ENCODE assay signal across 28 mouse cellular contexts in the genomic region with DNA sequence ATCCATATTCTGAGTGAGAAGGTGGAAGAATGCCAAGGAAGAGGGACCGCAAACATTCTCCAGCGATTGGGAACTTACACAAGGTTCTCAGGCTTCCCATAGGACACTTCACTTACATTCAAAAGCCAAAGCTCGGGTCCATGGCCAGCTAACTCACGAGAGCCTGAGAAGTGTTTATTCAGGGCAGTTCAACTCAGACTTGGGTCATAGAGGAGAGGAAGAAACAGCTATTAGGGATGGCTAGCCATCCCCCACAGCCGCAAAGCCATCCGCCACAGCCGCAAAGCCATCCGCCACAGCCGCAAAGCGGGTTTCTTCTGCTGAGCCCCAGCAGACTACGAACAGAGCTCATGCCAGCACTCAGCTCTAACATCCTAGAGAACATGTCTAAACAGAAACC. TPM values are rescaled to one million over a fixed set of nuclear protein-coding genes. Genes with fewer than 3 reads are reported as not detected.
A peak's percentile ranks its signal among the peaks of the same experiment; 100 is the strongest.
DNase-seq lines count a peak whose midpoint lies in the region; ATAC-seq and TF ChIP-seq lines count a peak whose summit lies in the region.
"Had no signal": no experiment of that assay in that cellular context is flagged by ENCODE, and none has a peak within 500 bp of the region (broad histone marks: within the 10 kb centered on the region; RNA-seq: fewer than 3 reads in every experiment).

No protein-coding gene starts in this region.

- H3K4me1 ChIP-seq in E14TG2a.4 (replicated peaks; ENCODE audit: low read depth, low read length), result peaks cover 41% of the 10 kb centered on the region
- H3K4me1 ChIP-seq in lung, adult 2 months (ENCODE audit: control insufficient read depth, insufficient read depth, low read length), result no peaks in the 10 kb centered on the region
- no peaks in the 10 kb centered on the region for H3K4me1 ChIP-seq in hindbrain, embryonic 14.5 days (replicated peaks; ENCODE audit: control insufficient read depth, insufficient read depth, low read length)
- H3K4me1 ChIP-seq: embryonic facial prominence, embryonic 13.5 days; hindbrain, embryonic 12.5 days; limb, embryonic 15.5 days; neural tube, embryonic 15.5 days had no signal

- no peak for TF ChIP-seq POLR2A in lung, adult 2 months (IDR thresholded peaks at IDR 0.05; ENCODE audit: borderline replicate concordance, extremely low read depth, low read depth, low read length)

- no peaks in the 10 kb centered on the region for H3K27me3 ChIP-seq in E14TG2a.4 (ENCODE audit: insufficient read depth, low read length)
- no peaks in the 10 kb centered on the region for H3K27me3 ChIP-seq in hindbrain, embryonic 14.5 days (ENCODE audit: control insufficient read depth, insufficient read depth, low read length)
- H3K27me3 ChIP-seq: CH12.LX; embryonic facial prominence, embryonic 13.5 days; forebrain, embryonic 15.5 days; hindbrain, embryonic 12.5 days; limb, embryonic 15.5 days; neural tube, embryonic 15.5 days; Patski had no signal

- no peaks in the 10 kb centered on the region for H3K9me3 ChIP-seq in E14TG2a.4 (ENCODE audit: low read length)
- H3K9me3 ChIP-seq in hindbrain, embryonic 14.5 days (ENCODE audit: control insufficient read depth, low read length), result no peaks in the 10 kb centered on the region
- H3K9me3 ChIP-seq: embryonic facial prominence, embryonic 13.5 days; forebrain, embryonic 15.5 days; hindbrain, embryonic 12.5 days; limb, embryonic 15.5 days; neural tube, embryonic 15.5 days had no signal

- no peaks in the 10 kb centered on the region for H3K36me3 ChIP-seq in E14TG2a.4 (ENCODE audit: insufficient read depth, low read length)
- H3K36me3 ChIP-seq in hindbrain, embryonic 14.5 days (replicated peaks; ENCODE audit: control insufficient read depth, insufficient read depth), result no peaks in the 10 kb centered on the region
- H3K36me3 ChIP-seq: embryonic facial prominence, embryonic 13.5 days; forebrain, embryonic 15.5 days; hindbrain, embryonic 12.5 days; limb, embryonic 15.5 days; neural tube, embryonic 15.5 days had no signal

- no peak for TF ChIP-seq CTCF in E14TG2a.4 (conservative IDR thresholded peaks at IDR 0.05; ENCODE audit: low read length)
- no peak for TF ChIP-seq CTCF in lung, adult 2 months (IDR thresholded peaks at IDR 0.05; ENCODE audit: insufficient read depth, low read length)

- no peak overlapping the region for H3K27ac ChIP-seq in hindbrain, embryonic 14.5 days
- H3K27ac ChIP-seq: embryonic facial prominence, embryonic 13.5 days; forebrain, embryonic 15.5 days; hindbrain, embryonic 12.5 days; left cerebral cortex, adult 2 months; limb, embryonic 15.5 days; liver, embryonic 14.5 days; neural tube, embryonic 15.5 days; stomach, postnatal 0 days had no signal

- no peak for ATAC-seq in hindbrain, embryonic 14.5 days (ENCODE audit: low FRiP score)
- ATAC-seq: activated CD4-positive, CD25-positive, alpha-beta regulatory T cell, adult 4 months; forebrain, embryonic 15.5 days; Patski had no signal

- peak; percentile 70 for DNase-seq in ES-CJ7 (ENCODE audit: low read depth, low spot score)
- peak; percentile 16 for DNase-seq in lung, adult 2 months
- peak; percentile 49 for DNase-seq in lung, postnatal 25 days (ENCODE audit: low spot score)
- DNase-seq in MN1 (ENCODE audit: low spot score), result no peak
- no peak for DNase-seq in right cerebral cortex, adult 18-20 months
- no peak for DNase-seq in hindbrain, embryonic 14.5 days (ENCODE audit: low spot score)
- DNase-seq: adrenal gland, adult 8-10 months; B cell, adult 2 months; cerebellum, adult 18-20 months; cerebellum, postnatal 14 days; kidney, adult 11 months; layer of hippocampus, adult 9-11 months; left cerebral cortex, postnatal 4 days; thymus, adult 2 months had no signal

- H3K9ac ChIP-seq in hindbrain, embryonic 14.5 days, result no peak overlapping the region
- H3K9ac ChIP-seq: embryonic facial prominence, embryonic 13.5 days; forebrain, embryonic 15.5 days; hindbrain, embryonic 12.5 days; limb, embryonic 15.5 days; liver, embryonic 14.5 days; neural tube, embryonic 15.5 days had no signal

- WGBS in lung, adult 2 months, result 66% methylated on average over 11 of the region's 11 CpGs
- 86% methylated on average over 11 of the region's 11 CpGs for WGBS in hindbrain, embryonic 14.5 days

- peak overlapping the region; percentile 63 for H3K4me3 ChIP-seq in E14TG2a.4 (replicated peaks; ENCODE audit: low read length)
- H3K4me3 ChIP-seq in lung, adult 2 months (replicated peaks; ENCODE audit: extremely low read depth, low read depth, low read length), result peak overlapping the region; percentile 3
- H3K4me3 ChIP-seq in hindbrain, embryonic 14.5 days (replicated peaks; ENCODE audit: low read length), result no peak overlapping the region
- H3K4me3 ChIP-seq: embryonic facial prominence, embryonic 13.5 days; forebrain, embryonic 15.5 days; hindbrain, embryonic 12.5 days; left cerebral cortex, adult 2 months; limb, embryonic 15.5 days; neural tube, embryonic 15.5 days had no signal

- no peak overlapping the region for H3K4me2 ChIP-seq in hindbrain, embryonic 14.5 days (replicated peaks)
- H3K4me2 ChIP-seq: embryonic facial prominence, embryonic 13.5 days; forebrain, embryonic 15.5 days; heart, embryonic 11.5 days; hindbrain, embryonic 12.5 days; limb, embryonic 15.5 days; midbrain, embryonic 11.5 days; neural tube, embryonic 15.5 days had no signal

RNA-seq across cellular contexts. Expression of a gene that starts 13.9 kb away (rescaled TPM):
- 13.7 and 25.4 TPM in 2 replicates for polyA plus RNA-seq in lung, adult 2 months (2012; rRNA removed)
- 33.1 and 38.6 TPM in 2 replicates for polyA plus RNA-seq in hindbrain, embryonic 14.5 days (2014; fragmentation: Nextera tagmentation; extraction: Ambion mirVana)

Comparison
In these comparisons a context has a peak if more than half of its experiments do, and no peak if none do; other contexts are left out.
1. DNase-seq: peak in ES-CJ7 (single experiment), lung, adult 2 months (single experiment) and lung, postnatal 25 days (single experiment); none in MN1 (single experiment), right cerebral cortex, adult 18-20 months (single experiment) and hindbrain, embryonic 14.5 days (single experiment).